Mouse (Mus musculus) bone marrow macrophage, adult 2 months (primary cell): ENCODE measurements around the gene Inpp5a.

ENCODE experiments used
- CTCF ChIP-seq: IDR thresholded peaks from 2 replicates; pipeline ENCODE4 v1.5.1; 2012; ENCODE audit warnings: low read depth, mild to moderate bottlenecking, low read length, moderate library complexity
- POLR2A ChIP-seq: IDR thresholded peaks from 2 replicates; pipeline ENCODE4 v1.6.1; 2012; ENCODE audit warnings: mild to moderate bottlenecking, low read depth, low read length, borderline replicate concordance

DNA sequence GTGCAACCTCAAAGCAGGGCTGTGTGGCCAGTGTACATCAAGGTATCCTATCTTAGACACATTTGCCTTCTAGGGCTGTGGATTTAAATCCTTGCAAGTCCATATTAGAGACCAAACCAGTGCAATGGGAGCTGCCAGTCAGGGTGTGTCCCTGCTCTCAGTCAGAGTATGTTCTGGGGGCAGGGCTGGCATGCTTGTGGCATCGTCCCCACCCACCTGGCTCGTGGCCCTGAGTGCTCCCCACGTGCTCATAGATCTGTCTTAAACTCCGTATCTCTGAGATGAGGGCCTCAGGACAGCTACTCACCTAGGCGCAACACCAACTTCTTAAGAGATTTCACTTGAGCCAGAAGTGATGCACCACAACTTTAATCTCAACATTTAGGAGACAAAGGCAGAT, 46.1 kb upstream of the Inpp5a start:
- no peak for TF ChIP-seq POLR2A
- TF ChIP-seq CTCF: no peak
